Mouse (Mus musculus): Measurements from ENCODE around the gene Map10.

GRCm38 (mm10) chr8:125661958-125662668, 7.5 kb upstream of the Map10 start:
- TF ChIP-seq EP300 (IDR thresholded peaks at IDR 0.05) (no peak), CTCF (IDR thresholded peaks at IDR 0.05) (no peak)
